Mouse (Mus musculus) neural tube, embryonic 11.5 days (tissue): Measurements from ENCODE around the gene Gm17359. TPM values are rescaled to one million over a fixed set of nuclear protein-coding genes. Genes with fewer than 3 reads are reported as not detected.

Experiments
- ATAC-seq: fragments of 200-750 bp; cut with Nextera tagmentation; 2 replicates; pipeline ENCODE4 v1.8.0; 2017; ENCODE audit warnings: moderate number of reproducible peaks, mild to moderate bottlenecking, moderate TSS enrichment, moderate library complexity; ENCODE audit not compliant: insufficient read depth, low FRiP score, low TSS enrichment
- DNase-seq: peaks from one replicate; pipeline ENCODE4 v3.0.0-alpha.2; 2015; ENCODE audit warnings: low spot score
- H3K27ac ChIP-seq: fragments of 300-500 bp; sonication (generic); 2 replicates; pipeline ENCODE4 v1.5.1; 2014; ENCODE audit warnings: low read depth, mild to moderate bottlenecking, low read length
- H3K27me3 ChIP-seq: fragments of 300-500 bp; sonication (generic); 2 replicates; pipeline ENCODE4 v1.6.1; 2014; ENCODE audit warnings: mild to moderate bottlenecking, low read length, mixed read lengths; ENCODE audit not compliant: control insufficient read depth, insufficient read depth
- H3K36me3 ChIP-seq: fragments of 300-500 bp; sonication (generic); 2 replicates; pipeline ENCODE4 v1.6.1; 2014; ENCODE audit warnings: mild to moderate bottlenecking, low read length, moderate library complexity, mixed read lengths; ENCODE audit not compliant: control insufficient read depth, insufficient read depth
- H3K4me1 ChIP-seq: fragments of 300-500 bp; sonication (generic); 2 replicates; pipeline ENCODE4 v1.6.1; 2014; ENCODE audit warnings: low read length, mixed read lengths; ENCODE audit not compliant: control insufficient read depth, insufficient read depth
- H3K4me2 ChIP-seq: fragments of 300-500 bp; sonication (generic); 2 replicates; pipeline ENCODE4 v1.6.1; 2014; ENCODE audit warnings: low read depth, mild to moderate bottlenecking, moderate library complexity
- H3K4me3 ChIP-seq: fragments of 300-500 bp; sonication (generic); 2 replicates; pipeline ENCODE4 v1.5.1; 2014; ENCODE audit warnings: low read depth, low read length
- H3K9ac ChIP-seq: fragments of 300-500 bp; sonication (generic); 2 replicates; pipeline ENCODE4 v1.6.1; 2014; ENCODE audit warnings: mild to moderate bottlenecking, low read length
- H3K9me3 ChIP-seq: fragments of 300-500 bp; sonication (generic); 2 replicates; pipeline ENCODE4 v1.6.1; 2016; ENCODE audit warnings: low read length; ENCODE audit not compliant: control insufficient read depth
- WGBS: fragments of 180-500 bp; shearing (Covaris S2); extraction: QIAGEN DNeasy Blood & Tissue Kit; methylation state at CpG from one replicate; pipeline ENCODE4 v1.1.7; 2014; 5-methylcytosine and 5-hydroxymethylcytosine counted together
- polyA plus RNA-seq: library from polyadenylated mRNA; unstranded; fragments of >200 nt; fragmentation: Nextera tagmentation; extraction: Ambion mirVana; gene quantifications from 2 replicates; pipeline ENCODE4 v1.2.1, GENCODE M21; 2014

Gene Gm17359
- polyA plus RNA-seq, 1 experiment from 2014 or later = 0.31 TPM

GRCm38 (mm10) chr3:79455761-79456160 lies 119.3 kb downstream of the Gm17359 start:
- Histone ChIP-seq H3K27me3 (no peaks in the 10 kb centered on the region), H3K4me1 (no peaks in the 10 kb centered on the region), H3K9ac (no peak overlapping the region), H3K4me2 (no peak overlapping the region), H3K27ac (no peak overlapping the region), H3K9me3 (no peaks in the 10 kb centered on the region), H3K4me3 (no peak overlapping the region), H3K36me3 (peaks cover under 1% of the 10 kb centered on the region)
- no peak for ATAC-seq
- 35% methylated on average over 11 of the region's 11 CpGs for WGBS
- DNase-seq = no peak

- no peak overlapping the region for H3K27ac ChIP-seq
- H3K9me3 ChIP-seq = no peaks in the 10 kb centered on the region
- no peak overlapping the region for H3K4me3 ChIP-seq
- 95% methylated on average over 14 of the region's 14 CpGs for WGBS
- DNase-seq (no peak), ATAC-seq (no peak)
- no peak overlapping the region for H3K4me2 ChIP-seq
- peaks cover 2% of the 10 kb centered on the region for H3K36me3 ChIP-seq
- H3K9ac ChIP-seq = no peak overlapping the region
- H3K4me1 ChIP-seq = no peaks in the 10 kb centered on the region
- no peaks in the 10 kb centered on the region for H3K27me3 ChIP-seq
Observed at GRCm38 (mm10) chr3:79458651-79459275, 122.3 kb downstream of the Gm17359 start.

GRCm38 (mm10) chr3:79469440-79469839 lies 133.0 kb downstream of the Gm17359 start:
- H3K9me3 ChIP-seq = no peaks in the 10 kb centered on the region
- no peak overlapping the region for H3K27ac ChIP-seq
- peaks cover 4% of the 10 kb centered on the region; the same call in 1 of the 2 replicates for H3K36me3 ChIP-seq
- no peak overlapping the region for H3K4me2 ChIP-seq
- no peaks in the 10 kb centered on the region for H3K4me1 ChIP-seq
- DNase-seq = no peak
- H3K9ac ChIP-seq = no peak overlapping the region
- WGBS = 99% methylated on average over 5 of the region's 5 CpGs
- H3K27me3 ChIP-seq = no peaks in the 10 kb centered on the region
- ATAC-seq = no peak
- H3K4me3 ChIP-seq = no peak overlapping the region

GRCm38 (mm10) chr3:79472362-79472761 lies 135.9 kb downstream of the Gm17359 start:
- peaks cover 2% of the 10 kb centered on the region; the same call in 1 of the 2 replicates for H3K36me3 ChIP-seq
- no peak for DNase-seq
- H3K9me3 ChIP-seq = no peaks in the 10 kb centered on the region
- H3K9ac ChIP-seq = no peak overlapping the region
- WGBS = 96% methylated on average over 5 of the region's 5 CpGs
- H3K27me3 ChIP-seq = no peaks in the 10 kb centered on the region
- no peak overlapping the region for H3K27ac ChIP-seq
- H3K4me1 ChIP-seq = no peaks in the 10 kb centered on the region
- H3K4me3 ChIP-seq = no peak overlapping the region
- ATAC-seq = no peak
- H3K4me2 ChIP-seq = no peak overlapping the region

GRCm38 (mm10) chr3:79474911-79475310 lies 138.4 kb downstream of the Gm17359 start:
- no peak overlapping the region for H3K4me2 ChIP-seq
- DNase-seq (no peak), ATAC-seq (peak; percentile 80)
- no peaks in the 10 kb centered on the region for H3K4me1 ChIP-seq
- H3K27ac ChIP-seq = no peak overlapping the region
- 58% methylated on average over 4 of the region's 4 CpGs for WGBS
- no peak overlapping the region for H3K9ac ChIP-seq
- H3K9me3 ChIP-seq = no peaks in the 10 kb centered on the region
- no peak overlapping the region for H3K4me3 ChIP-seq
- H3K36me3 ChIP-seq = no peaks in the 10 kb centered on the region
- H3K27me3 ChIP-seq = no peaks in the 10 kb centered on the region

GRCm38 (mm10) chr3:79475980-79476379 lies 139.5 kb downstream of the Gm17359 start:
- no peaks in the 10 kb centered on the region; the same call in 1 of the 2 replicates for H3K36me3 ChIP-seq
- H3K4me1 ChIP-seq = no peaks in the 10 kb centered on the region
- no peak overlapping the region for H3K27ac ChIP-seq
- 88% methylated on average over 2 of the region's 2 CpGs for WGBS
- no peak overlapping the region for H3K9ac ChIP-seq
- ATAC-seq (no peak), DNase-seq (no peak)
- no peak overlapping the region for H3K4me2 ChIP-seq
- H3K4me3 ChIP-seq = no peak overlapping the region
- H3K27me3 ChIP-seq = no peaks in the 10 kb centered on the region
- no peaks in the 10 kb centered on the region for H3K9me3 ChIP-seq

- Histone ChIP-seq H3K4me1 (no peaks in the 10 kb centered on the region), H3K27ac (no peak overlapping the region), H3K36me3 (peaks cover 2% of the 10 kb centered on the region), H3K9me3 (no peaks in the 10 kb centered on the region), H3K4me3 (no peak overlapping the region), H3K27me3 (no peaks in the 10 kb centered on the region), H3K9ac (no peak overlapping the region), H3K4me2 (no peak overlapping the region)
- ATAC-seq = no peak
- no peak for DNase-seq
- WGBS = 90% methylated on average over 8 of the region's 8 CpGs
Observed at GRCm38 (mm10) chr3:79478400-79478799, 141.9 kb downstream of the Gm17359 start.

GRCm38 (mm10) chr3:79478880-79479279 lies 142.4 kb downstream of the Gm17359 start:
- Histone ChIP-seq H3K27me3 (no peaks in the 10 kb centered on the region), H3K27ac (no peak overlapping the region), H3K9ac (no peak overlapping the region), H3K4me2 (no peak overlapping the region), H3K4me1 (no peaks in the 10 kb centered on the region), H3K4me3 (no peak overlapping the region), H3K9me3 (0 out of 2 replicates have a peak, but pooled peaks cover 3% of the 10 kb centered on the region), H3K36me3 (peaks cover 2% of the 10 kb centered on the region)
- no peak for DNase-seq
- 72% methylated on average over 4 of the region's 4 CpGs for WGBS
- no peak for ATAC-seq

GRCm38 (mm10) chr3:79484286-79485063 lies 148.0 kb downstream of the Gm17359 start:
- Histone ChIP-seq H3K4me2 (no peak overlapping the region), H3K9ac (no peak overlapping the region), H3K4me1 (no peaks in the 10 kb centered on the region), H3K27me3 (no peaks in the 10 kb centered on the region), H3K9me3 (0 out of 2 replicates have a peak, but pooled peaks cover 3% of the 10 kb centered on the region), H3K27ac (no peak overlapping the region), H3K4me3 (no peak overlapping the region), H3K36me3 (peaks cover 2% of the 10 kb centered on the region)
- DNase-seq (no peak), ATAC-seq (no peak)
- WGBS = 89% methylated on average over 16 of the region's 16 CpGs
